Mouse (Mus musculus): Measurements from ENCODE around the gene Arih1.
"Not testable (repeated sequence)": the region's sequence is repeated elsewhere in the genome, so short reads cannot be mapped to it uniquely, and the experiment has no call there.

The Arih1 gene

GRCm38 (mm10) chr9:59458997-59459510 is 27.4 kb downstream of the Arih1 start:
- in situ Hi-C loops (cut with MboI, MseI) = no loop called here

- in situ Hi-C loops (cut with MboI, MseI) = no loop called here
Observed at GRCm38 (mm10) chr9:59458416-59458815, 28.0 kb downstream of the Arih1 start.

- in situ Hi-C loops (cut with MboI, MseI) = no loop called here
Observed at GRCm38 (mm10) chr9:59457671-59458070, 28.7 kb downstream of the Arih1 start.

- in situ Hi-C loops (cut with MboI, MseI) = no loop called here
Observed at GRCm38 (mm10) chr9:59455404-59456068, 30.9 kb downstream of the Arih1 start.

GRCm38 (mm10) chr9:59433729-59434128 is 52.7 kb downstream of the Arih1 start:
- in situ Hi-C loops (cut with MboI, MseI) = no loop called here

GRCm38 (mm10) chr9:59431626-59432025 is 54.8 kb downstream of the Arih1 start:
- in situ Hi-C loops (cut with MboI, MseI) = no loop called here

GRCm38 (mm10) chr9:59420487-59420886 is 65.9 kb downstream of the Arih1 start:
- in situ Hi-C loops (cut with MboI, MseI) = no loop called here

- in situ Hi-C loops (cut with MboI, MseI) = no loop called here
Observed at GRCm38 (mm10) chr9:59407271-59407670, 79.1 kb downstream of the Arih1 start.

- in situ Hi-C loops (cut with MboI, MseI) = no loop called here
Observed at GRCm38 (mm10) chr9:59389086-59389485, 97.3 kb downstream of the Arih1 start.

- in situ Hi-C loops (cut with MboI, MseI) = no loop called here
Observed at GRCm38 (mm10) chr9:59388311-59388710, 98.1 kb downstream of the Arih1 start.

GRCm38 (mm10) chr9:59387461-59387860 is 99.0 kb downstream of the Arih1 start:
- in situ Hi-C loops (cut with MboI, MseI) = no loop called here

- in situ Hi-C loops (cut with MboI, MseI) = no loop called here
Observed at GRCm38 (mm10) chr9:59375626-59376025, 110.8 kb downstream of the Arih1 start.

- in situ Hi-C loops (cut with MboI, MseI) = no loop called here
Observed at GRCm38 (mm10) chr9:59369646-59370045, 116.8 kb downstream of the Arih1 start.

GRCm38 (mm10) chr9:59369220-59369619 is 117.2 kb downstream of the Arih1 start:
- in situ Hi-C loops (cut with MboI, MseI) = no loop called here

GRCm38 (mm10) chr9:59360487-59360886 is 125.9 kb downstream of the Arih1 start:
- in situ Hi-C loops (cut with MboI, MseI) = not testable (repeated sequence)

- in situ Hi-C loops (cut with MboI, MseI) = not testable (repeated sequence)
Observed at GRCm38 (mm10) chr9:59358041-59358440, 128.4 kb downstream of the Arih1 start.

- in situ Hi-C loops (cut with MboI, MseI) = no loop called here
Observed at GRCm38 (mm10) chr9:59353253-59353639, 133.2 kb downstream of the Arih1 start, which contains the start of gene Bbs4. TSS of gene Bbs4 (minus strand) at chr9:59353508.

GRCm38 (mm10) chr9:59352586-59353252 is 133.7 kb downstream of the Arih1 start:
- in situ Hi-C loops (cut with MboI, MseI) = no loop called here

GRCm38 (mm10) chr9:59346176-59346575 is 140.2 kb downstream of the Arih1 start:
- in situ Hi-C loops (cut with MboI, MseI) = no loop called here

GRCm38 (mm10) chr9:59340002-59340401 is 146.4 kb downstream of the Arih1 start:
- in situ Hi-C loops (cut with MboI, MseI) = loop anchor here (5.0 kb wide), 1 partner anchor 222 kb away; no protein-coding TSS in a partner anchor

- in situ Hi-C loops (cut with MboI, MseI) = no loop called here
Observed at GRCm38 (mm10) chr9:59339107-59339506, 147.3 kb downstream of the Arih1 start.

- in situ Hi-C loops (cut with MboI, MseI) = no loop called here
Observed at GRCm38 (mm10) chr9:59338411-59338810, 148.0 kb downstream of the Arih1 start.

Measured in T-helper 1 cell (primary cell).